Mouse (Mus musculus): ENCODE results near the gene Rpl32. TPM values are rescaled to one million over a fixed set of nuclear protein-coding genes. Genes with fewer than 3 reads are reported as not detected.

Gene Rpl32
- total and polyA plus RNA-seq, 3 experiments: 4,514 to 5,400 TPM; not detected in 1

- peaks cover 6 to 8% of the 10 kb centered on the region in 2 experiments for H3K36me3 ChIP-seq (ENCODE audit: control insufficient read depth in 1 of 2, insufficient read depth in 2 of 2, low read length in 2 of 2)
- H3K4me1 ChIP-seq (ENCODE audit: control insufficient read depth in 1 of 2, insufficient read depth in 2 of 2, low read length in 2 of 2): 0 out of 4 replicates have a peak, but pooled peaks cover 0 to 8% of the 10 kb centered on the region in 2 experiments
- no peak for DNase-seq (ENCODE audit: low read depth, low spot score)
- no peak overlapping the region for H3K4me3 ChIP-seq (ENCODE audit: control insufficient read depth in 1 of 2, insufficient read depth in 1 of 2, low read depth in 2 of 2, low read length in 2 of 2)
- no peak for TF ChIP-seq POLR2AphosphoS2 (IDR thresholded peaks at IDR 0.05; ENCODE audit: low read length)
- TF ChIP-seq E2F4 (IDR thresholded peaks at IDR 0.05; ENCODE audit: borderline replicate concordance, low read depth, low read length): no peak
- no peaks in the 10 kb centered on the region for H3K27me3 ChIP-seq (ENCODE audit: control insufficient read depth in 1 of 2, insufficient read depth in 2 of 2, low read length in 2 of 2)
- no peak overlapping the region for H3K9ac ChIP-seq (ENCODE audit: control insufficient read depth, low read depth, low read length, poor library complexity, severe bottlenecking)
- no peaks in the 10 kb centered on the region for H3K9me3 ChIP-seq (replicated peaks; ENCODE audit: insufficient read depth, low read length)
- H3K79me2 ChIP-seq (ENCODE audit: control insufficient read depth, insufficient read depth, low read length, poor library complexity): peaks cover 12% of the 10 kb centered on the region
- no peak overlapping the region for H3K27ac ChIP-seq (ENCODE audit: control insufficient read depth, low read depth, low read length)
These were observed 6.7 kb downstream of the Rpl32 start for GRCm38 (mm10) chr6:115801811-115802210.

DNA sequence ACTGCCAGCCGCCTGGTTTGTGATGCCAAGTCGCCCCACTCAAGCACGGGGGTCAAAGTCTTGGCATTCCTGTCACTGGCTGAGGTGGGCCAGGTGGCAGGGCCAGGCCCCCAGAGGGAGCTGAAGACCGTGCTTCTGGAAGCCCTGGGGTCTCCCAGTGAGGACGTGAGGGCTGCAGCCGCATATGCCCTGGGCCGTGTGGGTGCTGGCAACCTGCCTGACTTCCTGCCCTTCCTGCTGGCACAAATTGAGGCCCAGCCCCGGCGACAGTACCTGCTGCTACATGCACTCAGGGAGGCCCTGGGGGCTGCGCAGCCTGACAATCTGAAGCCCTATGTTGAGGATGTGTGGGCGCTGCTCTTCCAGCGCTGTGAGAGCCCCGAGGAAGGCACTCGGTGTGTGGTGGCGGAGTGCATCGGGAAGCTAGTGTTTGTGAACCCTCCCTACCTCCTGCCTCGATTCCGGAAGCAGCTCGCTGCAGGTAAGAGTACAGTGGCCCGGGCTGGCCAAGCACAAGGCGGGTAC lies 15.8 kb downstream of the Rpl32 start:
- TF ChIP-seq ETS1 (IDR thresholded peaks at IDR 0.05; ENCODE audit: low read depth, low read length) (no peak), TAL1 (IDR thresholded peaks at IDR 0.05; ENCODE audit: low read length) (no peak), ELF1 (IDR thresholded peaks at IDR 0.05; ENCODE audit: low read depth, low read length) (no peak), MYC (IDR thresholded peaks at IDR 0.05; ENCODE audit: low read depth, low read length) (no peak), SIN3A (IDR thresholded peaks at IDR 0.05; ENCODE audit: low read length) (no peak), POLR2AphosphoS5 (IDR thresholded peaks at IDR 0.05; ENCODE audit: borderline replicate concordance, low read depth, low read length) (no peak), MAFK (IDR thresholded peaks at IDR 0.05; ENCODE audit: borderline replicate concordance, low read depth, low read length) (no peak), MYB (IDR thresholded peaks at IDR 0.05; ENCODE audit: low read depth, low read length) (no peak), E2F4 (IDR thresholded peaks at IDR 0.05; ENCODE audit: borderline replicate concordance, low read depth, low read length) (no peak), USF1 (IDR thresholded peaks at IDR 0.05; ENCODE audit: low read depth, low read length) (no peak), RCOR1 (IDR thresholded peaks at IDR 0.05; ENCODE audit: low read depth, low read length) (no peak), CTCF (IDR thresholded peaks at IDR 0.05 in 2 of 3, conservative IDR thresholded peaks at IDR 0.05 in 1 of 3; ENCODE audit: control insufficient read depth in 1 of 3, insufficient read depth in 1 of 3, low read depth in 2 of 3, low read length in 3 of 3, poor library complexity in 1 of 3, severe bottlenecking in 1 of 3) (no peak), NRF1 (IDR thresholded peaks at IDR 0.05; ENCODE audit: insufficient read depth, low read depth, low read length, poor library complexity, severe bottlenecking) (no peak)
- DNase-seq (ENCODE audit: low read depth, low spot score): no peak
- Histone ChIP-seq H3K4me3 (ENCODE audit: control insufficient read depth in 1 of 2, insufficient read depth in 1 of 2, low read depth in 2 of 2, low read length in 2 of 2) (no peak overlapping the region), H3K27ac (ENCODE audit: control insufficient read depth, low read depth, low read length) (no peak overlapping the region), H3K9ac (ENCODE audit: control insufficient read depth, low read depth, low read length, poor library complexity, severe bottlenecking) (no peak overlapping the region), H3K79me2 (ENCODE audit: control insufficient read depth, insufficient read depth, low read length, poor library complexity) (no peaks in the 10 kb centered on the region), H3K4me1 (ENCODE audit: control insufficient read depth in 1 of 2, insufficient read depth in 2 of 2, low read length in 2 of 2) (no peaks in the 10 kb centered on the region), H3K9me3 (replicated peaks; ENCODE audit: insufficient read depth, low read length) (no peaks in the 10 kb centered on the region), H3K36me3 (ENCODE audit: control insufficient read depth in 1 of 2, insufficient read depth in 2 of 2, low read length in 2 of 2) (no peaks in the 10 kb centered on the region), H3K27me3 (ENCODE audit: control insufficient read depth in 1 of 2, insufficient read depth in 2 of 2, low read length in 2 of 2) (no peaks in the 10 kb centered on the region)

Measured in MEL (cell line).